Mouse (Mus musculus) spleen, adult 12 weeks (tissue): ENCODE results near the gene Sprr2b.
"Not testable (repeated sequence)": the region's sequence is repeated elsewhere in the genome, so short reads cannot be mapped to it uniquely, and the experiment has no call there.

Experiments used
- DNase-seq: peaks from one replicate; pipeline ENCODE4 v3.0.0; 2022; ENCODE audit warnings: low spot score

The Sprr2b gene

GRCm38 (mm10) chr3:92316320-92316719, at the start of gene Sprr2b:
TSS of gene Sprr2b (plus strand) at chr3:92316620.
- DNase-seq = no peak

- not testable (repeated sequence) for DNase-seq
Observed at GRCm38 (mm10) chr3:92271414-92271985, 44.9 kb upstream of the Sprr2b start.

- DNase-seq = not testable (repeated sequence)
Observed at GRCm38 (mm10) chr3:92273504-92273903, 42.9 kb upstream of the Sprr2b start.

GRCm38 (mm10) chr3:92274018-92274417, 42.4 kb upstream of the Sprr2b start:
- not testable (repeated sequence) for DNase-seq

GRCm38 (mm10) chr3:92279663-92280062, 36.8 kb upstream of the Sprr2b start:
- not testable (repeated sequence) for DNase-seq

- DNase-seq = not testable (repeated sequence)
Observed at GRCm38 (mm10) chr3:92280963-92281606, 35.3 kb upstream of the Sprr2b start.

GRCm38 (mm10) chr3:92285101-92285500, 31.3 kb upstream of the Sprr2b start, which contains the start of gene Sprr2a3:
TSS of gene Sprr2a3 (plus strand) at chr3:92285417.
- DNase-seq = not testable (repeated sequence)

GRCm38 (mm10) chr3:92288489-92288888, 27.9 kb upstream of the Sprr2b start:
- DNase-seq = not testable (repeated sequence)

- no peak for DNase-seq
Observed at GRCm38 (mm10) chr3:92307406-92307805, 9.0 kb upstream of the Sprr2b start.

- DNase-seq = no peak
Observed at GRCm38 (mm10) chr3:92317384-92317783, 964 bp downstream of the Sprr2b start.

GRCm38 (mm10) chr3:92336278-92336677, 19.9 kb downstream of the Sprr2b start:
- DNase-seq = no peak

GRCm38 (mm10) chr3:92338840-92339239, 22.4 kb downstream of the Sprr2b start, which contains the start of gene Sprr2d:
TSS of gene Sprr2d (plus strand) at chr3:92339140.
- DNase-seq = no peak

- DNase-seq = no peak
Observed at GRCm38 (mm10) chr3:92351843-92352242, 35.4 kb downstream of the Sprr2b start, which contains the start of gene Sprr2e. TSS of gene Sprr2e (plus strand) at chr3:92352143.

GRCm38 (mm10) chr3:92361619-92362018, 45.2 kb downstream of the Sprr2b start:
- no peak for DNase-seq

- DNase-seq = no peak
Observed at GRCm38 (mm10) chr3:92364887-92365286, 48.5 kb downstream of the Sprr2b start, which contains the start of gene Sprr2f. TSS of gene Sprr2f (plus strand) at chr3:92365187.
